Mouse (Mus musculus) lung, embryonic 15.5 days (tissue): ENCODE results near the gene Tiam2. TPM values are rescaled to one million over a fixed set of nuclear protein-coding genes. Genes with fewer than 3 reads are reported as not detected.

Experiments
- ATAC-seq: fragments of 200-750 bp; cut with Nextera tagmentation; 2 replicates; pipeline ENCODE4 v1.8.0; 2017; ENCODE audit warnings: moderate number of reproducible peaks, borderline replicate concordance; ENCODE audit not compliant: low FRiP score, low TSS enrichment; ENCODE audit errors: extremely low read depth
- H3K27ac ChIP-seq: fragments of 300-500 bp; sonication (generic); 2 replicates; pipeline ENCODE4 v1.5.1; 2015; ENCODE audit warnings: moderate library complexity, mild to moderate bottlenecking, inconsistent platforms
- H3K27me3 ChIP-seq: fragments of 300-500 bp; sonication (generic); 2 replicates; pipeline ENCODE4 v1.6.1; 2015; ENCODE audit warnings: inconsistent platforms
- H3K36me3 ChIP-seq: fragments of 300-500 bp; sonication (generic); 2 replicates; pipeline ENCODE4 v1.6.1; 2015; ENCODE audit warnings: inconsistent platforms
- H3K4me1 ChIP-seq: fragments of 300-500 bp; sonication (generic); 2 replicates; pipeline ENCODE4 v1.6.1; 2015; ENCODE audit warnings: inconsistent platforms
- H3K4me2 ChIP-seq: fragments of 300-500 bp; sonication (generic); 2 replicates; pipeline ENCODE4 v1.6.1; 2015; ENCODE audit warnings: inconsistent platforms, mild to moderate bottlenecking, moderate library complexity
- H3K4me3 ChIP-seq: fragments of 300-500 bp; sonication (generic); 2 replicates; pipeline ENCODE4 v1.5.1; 2015; ENCODE audit warnings: mild to moderate bottlenecking, inconsistent platforms
- H3K9ac ChIP-seq: fragments of 300-500 bp; sonication (generic); 2 replicates; pipeline ENCODE4 v1.6.1; 2015; ENCODE audit warnings: inconsistent platforms
- H3K9me3 ChIP-seq: fragments of 300-500 bp; sonication (generic); 2 replicates; pipeline ENCODE4 v1.6.1; 2016; ENCODE audit warnings: inconsistent platforms
- WGBS: fragments of 180-500 bp; shearing (Covaris S2); methylation state at CpG from one replicate; pipeline ENCODE4 v1.1.7; 2015; 5-methylcytosine and 5-hydroxymethylcytosine counted together
- polyA plus RNA-seq: library from polyadenylated mRNA; unstranded; fragments of >200 nt; fragmentation: Nextera tagmentation; extraction: Ambion mirVana; gene quantifications from 2 replicates; pipeline ENCODE4 v1.2.1, GENCODE M21; 2015

Gene Tiam2
- polyA plus RNA-seq, 1 experiment from 2014 or later, result 5.4 TPM

- Histone ChIP-seq H3K27ac (no peak overlapping the region), H3K4me2 (no peak overlapping the region), H3K27me3 (no peaks in the 10 kb centered on the region), H3K9me3 (no peaks in the 10 kb centered on the region), H3K9ac (no peak overlapping the region), H3K4me1 (no peaks in the 10 kb centered on the region), H3K36me3 (peaks cover 7% of the 10 kb centered on the region; the same call in 1 of the 2 replicates), H3K4me3 (no peak overlapping the region)
- 78% methylated on average over 9 of the region's 9 CpGs for WGBS
- no peak for ATAC-seq
Measured at GRCm38 (mm10) chr17:3516406-3516805, 190.0 kb downstream of the Tiam2 start.

- H3K27me3 ChIP-seq, result no peaks in the 10 kb centered on the region
- no peak for ATAC-seq
- 92% methylated on average over 5 of the region's 5 CpGs for WGBS
- no peak overlapping the region for H3K27ac ChIP-seq
- no peaks in the 10 kb centered on the region for H3K9me3 ChIP-seq
- no peaks in the 10 kb centered on the region for H3K4me1 ChIP-seq
- no peak overlapping the region for H3K9ac ChIP-seq
- no peak overlapping the region for H3K4me2 ChIP-seq
- no peak overlapping the region for H3K4me3 ChIP-seq
- peaks cover 7% of the 10 kb centered on the region; the same call in 1 of the 2 replicates for H3K36me3 ChIP-seq
Measured at GRCm38 (mm10) chr17:3520344-3520743, 194.0 kb downstream of the Tiam2 start.

GRCm38 (mm10) chr17:3527841-3528471 lies 201.6 kb downstream of the Tiam2 start:
- Histone ChIP-seq H3K27ac (no peak overlapping the region), H3K9ac (no peak overlapping the region), H3K9me3 (no peaks in the 10 kb centered on the region), H3K4me2 (no peak overlapping the region), H3K36me3 (no peaks in the 10 kb centered on the region), H3K4me1 (no peaks in the 10 kb centered on the region), H3K27me3 (no peaks in the 10 kb centered on the region), H3K4me3 (no peak overlapping the region)
- ATAC-seq, result no peak
- 71% methylated on average over 6 of the region's 6 CpGs for WGBS

- no peak overlapping the region for H3K4me2 ChIP-seq
- H3K36me3 ChIP-seq, result no peaks in the 10 kb centered on the region
- no peak overlapping the region for H3K27ac ChIP-seq
- H3K27me3 ChIP-seq, result no peaks in the 10 kb centered on the region
- no peak for ATAC-seq
- H3K9ac ChIP-seq, result no peak overlapping the region
- no peaks in the 10 kb centered on the region for H3K9me3 ChIP-seq
- WGBS, result 41% methylated on average over 3 of the region's 3 CpGs
- H3K4me1 ChIP-seq, result no peaks in the 10 kb centered on the region
- no peak overlapping the region for H3K4me3 ChIP-seq
Measured at GRCm38 (mm10) chr17:3529523-3529922, 203.2 kb downstream of the Tiam2 start.

GRCm38 (mm10) chr17:3530549-3530948 lies 204.2 kb downstream of the Tiam2 start:
- WGBS, result 72% methylated on average over 7 of the region's 7 CpGs
- no peak overlapping the region for H3K9ac ChIP-seq
- no peaks in the 10 kb centered on the region for H3K36me3 ChIP-seq
- no peaks in the 10 kb centered on the region for H3K9me3 ChIP-seq
- H3K27me3 ChIP-seq, result no peaks in the 10 kb centered on the region
- H3K4me1 ChIP-seq, result no peaks in the 10 kb centered on the region
- no peak overlapping the region for H3K27ac ChIP-seq
- no peak overlapping the region for H3K4me3 ChIP-seq
- no peak overlapping the region for H3K4me2 ChIP-seq
- no peak for ATAC-seq

- no peaks in the 10 kb centered on the region for H3K36me3 ChIP-seq
- H3K4me2 ChIP-seq, result no peak overlapping the region
- no peak overlapping the region for H3K4me3 ChIP-seq
- no peaks in the 10 kb centered on the region for H3K9me3 ChIP-seq
- ATAC-seq, result no peak
- WGBS, result 84% methylated on average over 1 of the region's 1 CpGs
- H3K4me1 ChIP-seq, result no peaks in the 10 kb centered on the region
- H3K27me3 ChIP-seq, result no peaks in the 10 kb centered on the region
- H3K27ac ChIP-seq, result no peak overlapping the region
- H3K9ac ChIP-seq, result no peak overlapping the region
Measured at GRCm38 (mm10) chr17:3531641-3532040, 205.3 kb downstream of the Tiam2 start.

GRCm38 (mm10) chr17:3532254-3532653 lies 205.9 kb downstream of the Tiam2 start, which contains the start of gene Cldn20:
Gene Cldn20 (plus strand): TSS chr17:3532554.
- 87% methylated on average over 4 of the region's 4 CpGs for WGBS
- ATAC-seq, result no peak

GRCm38 (mm10) chr17:3533425-3533824 lies 207.1 kb downstream of the Tiam2 start:
- WGBS, result 23% methylated on average over 1 of the region's 1 CpGs

More at GRCm38 (mm10) chr17:3532254-3532653, 205.9 kb downstream of the Tiam2 start, which contains the start of gene Cldn20:
- H3K9me3 ChIP-seq, result no peaks in the 10 kb centered on the region
- H3K4me1 ChIP-seq, result no peaks in the 10 kb centered on the region
- H3K27ac ChIP-seq, result no peak within 1 kb of the TSS
- no peak within 1 kb of the TSS for H3K4me3 ChIP-seq
- H3K27me3 ChIP-seq, result no peaks in the 10 kb centered on the region
- no peak within 1 kb of the TSS for H3K9ac ChIP-seq
- no peaks in the 10 kb centered on the region for H3K36me3 ChIP-seq
- H3K4me2 ChIP-seq, result no peak within 1 kb of the TSS

GRCm38 (mm10) chr17:3540304-3540703 lies 213.9 kb downstream of the Tiam2 start:
- WGBS, result 80% methylated on average over 2 of the region's 2 CpGs
- no peaks in the 10 kb centered on the region for H3K4me1 ChIP-seq
- no peak overlapping the region for H3K27ac ChIP-seq
- H3K4me2 ChIP-seq, result no peak overlapping the region
- no peak for ATAC-seq
- no peak overlapping the region for H3K9ac ChIP-seq
- H3K4me3 ChIP-seq, result no peak overlapping the region
- peaks cover 2% of the 10 kb centered on the region; the same call in 1 of the 2 replicates for H3K36me3 ChIP-seq
- H3K27me3 ChIP-seq, result no peaks in the 10 kb centered on the region
- no peaks in the 10 kb centered on the region for H3K9me3 ChIP-seq

More at GRCm38 (mm10) chr17:3533425-3533824, 207.1 kb downstream of the Tiam2 start:
- H3K27me3 ChIP-seq, result no peaks in the 10 kb centered on the region
- H3K9me3 ChIP-seq, result no peaks in the 10 kb centered on the region
- H3K9ac ChIP-seq, result no peak overlapping the region
- H3K4me3 ChIP-seq, result no peak overlapping the region
- H3K4me2 ChIP-seq, result no peak overlapping the region
- no peaks in the 10 kb centered on the region for H3K4me1 ChIP-seq
- no peaks in the 10 kb centered on the region for H3K36me3 ChIP-seq
- no peak for ATAC-seq
- H3K27ac ChIP-seq, result no peak overlapping the region

- H3K4me3 ChIP-seq, result no peak overlapping the region
- ATAC-seq, result no peak
- H3K9me3 ChIP-seq, result no peaks in the 10 kb centered on the region
- H3K27me3 ChIP-seq, result no peaks in the 10 kb centered on the region
- H3K4me2 ChIP-seq, result no peak overlapping the region
- H3K4me1 ChIP-seq, result no peaks in the 10 kb centered on the region
- H3K9ac ChIP-seq, result no peak overlapping the region
- H3K27ac ChIP-seq, result no peak overlapping the region
- WGBS, result 52% methylated on average over 5 of the region's 5 CpGs
- peaks cover 4% of the 10 kb centered on the region; the same call in 1 of the 2 replicates for H3K36me3 ChIP-seq
Measured at GRCm38 (mm10) chr17:3541033-3541432, 214.7 kb downstream of the Tiam2 start.

GRCm38 (mm10) chr17:3547725-3548124 lies 221.4 kb downstream of the Tiam2 start:
- Histone ChIP-seq H3K4me3 (no peak overlapping the region), H3K36me3 (0 out of 2 replicates have a peak, but pooled peaks cover 2% of the 10 kb centered on the region), H3K27me3 (no peaks in the 10 kb centered on the region), H3K4me2 (no peak overlapping the region), H3K9ac (no peak overlapping the region), H3K27ac (no peak overlapping the region), H3K4me1 (no peaks in the 10 kb centered on the region), H3K9me3 (no peaks in the 10 kb centered on the region)
- no peak for ATAC-seq
- 49% methylated on average over 7 of the region's 7 CpGs for WGBS

- H3K4me2 ChIP-seq, result peak overlapping the region; percentile 66
- no peak overlapping the region for H3K9ac ChIP-seq
- H3K4me3 ChIP-seq, result peak overlapping the region; percentile 75; the same call in 1 of the 2 replicates
- H3K27ac ChIP-seq, result no peak overlapping the region
- no peaks in the 10 kb centered on the region for H3K9me3 ChIP-seq
- no peaks in the 10 kb centered on the region for H3K36me3 ChIP-seq
- WGBS, result 51% methylated on average over 1 of the region's 1 CpGs
- peaks cover 7% of the 10 kb centered on the region; the same call in 1 of the 2 replicates for H3K4me1 ChIP-seq
- ATAC-seq, result no peak
- H3K27me3 ChIP-seq, result no peaks in the 10 kb centered on the region
Measured at GRCm38 (mm10) chr17:3556251-3556650, 229.9 kb downstream of the Tiam2 start.
